Mouse (Mus musculus) heart, adult 11 months (tissue): ENCODE data around the gene Slc25a18.
"Not testable (repeated sequence)": the region's sequence is repeated elsewhere in the genome, so short reads cannot be mapped to it uniquely, and the experiment has no call there.

ENCODE experiments used
- DNase-seq: peaks from one replicate; pipeline ENCODE4 v3.0.0; 2022

Slc25a18 gene

DNA sequence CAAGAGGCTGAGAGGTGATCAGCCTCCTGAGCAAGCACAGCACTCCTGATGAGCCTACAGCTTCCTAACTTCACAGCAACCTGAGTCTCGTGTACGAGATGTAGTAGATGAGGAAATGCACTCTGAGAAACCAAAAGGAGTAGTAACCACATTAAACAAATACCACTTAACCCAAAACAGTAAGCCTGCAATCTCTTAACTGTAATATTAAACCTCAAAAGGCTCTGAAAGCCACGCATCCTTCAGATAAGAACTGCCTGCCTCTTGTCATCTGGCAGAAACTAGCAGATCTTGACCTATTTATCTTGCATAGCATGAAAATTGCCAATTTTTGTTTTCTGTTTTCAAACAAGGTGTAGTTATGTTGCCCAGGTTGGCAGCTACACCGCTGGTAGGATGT lies 25.5 kb downstream of the Slc25a18 start:
- no peak for DNase-seq

DNA sequence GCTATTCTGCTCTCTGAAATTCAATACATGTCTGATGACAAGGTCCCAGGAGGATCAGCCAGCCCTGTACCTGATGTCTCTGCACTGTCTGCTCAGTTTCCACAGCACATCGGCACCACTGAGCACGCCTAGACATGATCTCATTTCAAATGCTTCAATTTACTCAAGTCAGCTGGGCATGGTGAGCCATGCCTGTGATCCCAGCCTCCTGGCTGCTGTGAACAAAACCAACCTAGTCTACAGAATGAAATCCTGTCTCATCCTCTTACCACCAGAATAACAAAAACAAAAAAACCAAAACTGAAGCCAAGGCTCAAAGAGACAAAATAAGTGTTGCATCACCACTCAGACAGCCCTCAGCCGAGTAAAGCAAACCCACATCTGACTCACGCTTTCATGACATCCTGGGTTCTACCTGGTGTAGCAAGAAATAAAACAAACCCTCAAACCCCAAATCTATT lies 26.2 kb downstream of the Slc25a18 start:
- no peak for DNase-seq

DNA sequence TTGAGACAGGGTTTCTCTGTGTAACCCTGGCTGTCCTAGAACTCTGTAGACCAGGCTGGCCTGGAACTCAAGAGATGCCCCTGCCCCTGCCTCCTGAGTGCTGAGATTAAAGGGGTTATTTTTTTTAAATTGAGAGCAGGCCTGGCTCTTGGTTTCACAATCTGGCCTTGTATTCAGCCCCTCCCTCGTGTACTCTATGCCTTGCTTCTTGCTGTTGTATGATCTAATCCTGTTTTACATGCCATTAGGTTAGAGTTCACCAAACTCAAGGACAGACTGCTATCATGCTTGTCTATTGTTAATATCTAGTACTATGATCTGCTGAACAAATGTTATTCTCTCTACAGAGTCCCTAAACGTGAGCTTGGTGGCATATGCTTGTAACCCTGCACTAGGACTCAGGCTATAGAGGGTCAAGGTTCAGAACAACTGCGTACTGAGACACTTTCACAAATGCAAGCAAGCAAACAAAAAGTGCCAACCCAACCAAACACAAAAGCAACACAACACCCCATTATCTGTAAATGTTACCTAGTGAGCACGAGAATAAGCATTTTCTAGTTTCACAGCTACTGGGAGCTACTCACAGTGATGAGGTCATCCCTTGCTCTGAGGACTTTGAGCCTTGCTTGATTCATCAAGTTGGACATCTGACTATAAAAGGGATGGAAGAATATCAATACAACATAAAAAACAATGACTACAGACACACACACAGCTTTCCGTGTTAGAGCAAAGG lies 33.8 kb downstream of the Slc25a18 start:
- no peak for DNase-seq

DNA sequence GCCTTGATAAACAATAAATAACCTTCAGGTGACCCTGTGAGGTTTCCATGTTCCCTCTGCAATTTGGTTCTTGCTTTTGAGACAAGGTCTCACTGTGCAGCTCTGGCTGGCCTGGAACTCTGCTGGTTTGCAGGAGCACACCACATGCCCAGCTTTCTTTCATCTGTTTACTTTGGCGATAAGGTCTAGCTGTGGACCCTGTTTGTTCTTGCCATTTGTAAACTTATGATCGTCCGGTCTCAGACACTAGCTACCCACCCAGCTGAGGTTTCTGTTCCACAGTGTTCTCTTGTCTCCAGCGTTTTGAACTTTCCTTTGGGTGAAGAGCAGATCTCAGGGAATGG lies 34.3 kb downstream of the Slc25a18 start:
- DNase-seq: no peak

DNA sequence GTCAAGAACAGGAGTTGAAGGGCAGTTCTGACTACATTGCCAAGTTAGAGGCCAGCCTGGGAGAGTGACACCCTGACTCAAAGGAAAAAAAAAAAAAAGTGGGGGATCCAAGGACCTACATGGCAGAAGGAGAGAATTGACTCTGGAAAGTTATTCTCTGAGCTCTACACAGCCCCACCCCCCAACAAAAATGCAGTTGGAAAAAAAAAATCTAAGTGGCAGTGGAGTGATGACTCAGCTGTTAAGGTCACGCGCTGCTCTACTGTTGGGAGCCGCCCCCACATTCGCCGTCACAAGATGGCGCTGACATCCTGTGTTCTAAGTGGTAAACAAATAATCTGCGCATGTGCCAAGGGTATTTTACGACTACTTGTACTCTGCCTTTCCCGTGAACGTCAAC lies 38.6 kb downstream of the Slc25a18 start:
- DNase-seq: not testable (repeated sequence)

DNA sequence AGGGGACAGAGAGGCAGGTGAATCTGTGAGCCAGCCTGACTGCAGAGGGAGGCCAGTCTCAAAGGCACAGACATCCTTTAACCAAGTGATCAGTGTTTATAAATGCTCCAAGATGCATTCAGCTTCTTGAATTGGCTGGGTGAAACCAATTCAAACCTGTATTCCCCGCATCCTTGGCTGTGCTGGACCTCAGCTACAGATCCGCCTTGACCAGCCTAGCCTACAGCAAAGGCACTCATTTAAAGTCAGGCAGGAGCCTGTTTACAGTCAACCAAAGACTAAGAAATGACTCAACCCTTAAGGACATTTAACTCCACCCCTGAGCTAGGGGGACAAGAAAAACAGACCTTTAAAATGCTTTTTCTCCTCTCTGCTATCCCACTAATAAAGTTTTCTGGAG lies 45.9 kb downstream of the Slc25a18 start:
- DNase-seq: no peak

DNA sequence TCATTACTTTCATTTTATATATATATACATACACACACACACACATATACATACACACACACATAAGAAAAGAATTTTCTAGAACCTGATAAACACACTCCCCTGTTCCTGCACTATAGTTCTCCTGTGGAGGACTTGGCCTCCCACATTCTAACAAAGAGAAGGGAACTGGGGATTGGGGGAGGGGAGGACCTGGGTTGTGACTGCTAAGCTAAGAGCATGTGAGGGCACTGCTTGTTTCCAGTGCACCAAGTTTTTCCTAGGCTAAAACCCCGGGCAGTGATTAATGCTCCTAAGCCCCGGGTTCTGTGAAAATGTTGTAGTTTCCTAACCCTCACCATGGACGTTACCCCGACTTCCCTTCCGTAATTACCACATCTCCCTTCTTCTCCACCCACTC lies 46.8 kb downstream of the Slc25a18 start:
- DNase-seq: no peak

DNA sequence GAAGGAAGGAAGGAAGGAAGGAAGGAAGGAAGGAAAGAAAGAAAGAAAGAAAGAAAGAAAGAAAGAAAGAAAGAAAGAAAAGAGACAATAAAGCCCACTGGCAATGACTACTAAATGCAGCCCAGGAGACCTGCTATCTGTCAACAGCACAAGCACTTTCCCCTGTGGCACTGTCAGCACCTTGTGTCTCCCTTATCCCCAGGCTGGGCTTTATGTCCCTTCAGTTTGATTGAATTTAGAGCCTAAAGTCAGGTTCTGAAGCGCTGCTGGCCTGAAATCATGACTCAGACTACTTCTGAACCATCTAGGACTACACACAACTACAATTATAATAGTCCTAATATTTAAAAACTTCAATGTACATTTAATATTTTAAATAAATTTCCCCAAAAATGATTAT lies 47.6 kb downstream of the Slc25a18 start:
- DNase-seq: no peak

DNA sequence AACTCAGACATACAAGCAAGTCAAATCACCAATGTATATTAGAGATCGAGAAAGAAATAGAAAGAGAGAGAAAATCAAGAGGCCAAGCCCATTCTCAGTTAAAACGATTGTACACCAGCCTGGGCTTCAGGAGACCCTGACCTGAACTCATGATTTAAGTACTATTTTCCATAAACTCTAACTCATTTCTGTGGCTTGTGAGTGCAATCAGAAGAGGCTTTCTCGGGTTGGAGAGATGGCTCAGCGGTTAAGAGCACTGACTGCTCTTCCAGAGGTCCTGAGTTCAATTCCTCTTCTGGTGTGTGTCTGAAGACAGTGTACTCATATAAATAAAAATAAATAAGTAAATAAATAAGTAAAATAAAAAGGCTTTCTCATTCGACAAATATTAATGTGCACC lies 48.3 kb downstream of the Slc25a18 start:
- no peak for DNase-seq

DNA sequence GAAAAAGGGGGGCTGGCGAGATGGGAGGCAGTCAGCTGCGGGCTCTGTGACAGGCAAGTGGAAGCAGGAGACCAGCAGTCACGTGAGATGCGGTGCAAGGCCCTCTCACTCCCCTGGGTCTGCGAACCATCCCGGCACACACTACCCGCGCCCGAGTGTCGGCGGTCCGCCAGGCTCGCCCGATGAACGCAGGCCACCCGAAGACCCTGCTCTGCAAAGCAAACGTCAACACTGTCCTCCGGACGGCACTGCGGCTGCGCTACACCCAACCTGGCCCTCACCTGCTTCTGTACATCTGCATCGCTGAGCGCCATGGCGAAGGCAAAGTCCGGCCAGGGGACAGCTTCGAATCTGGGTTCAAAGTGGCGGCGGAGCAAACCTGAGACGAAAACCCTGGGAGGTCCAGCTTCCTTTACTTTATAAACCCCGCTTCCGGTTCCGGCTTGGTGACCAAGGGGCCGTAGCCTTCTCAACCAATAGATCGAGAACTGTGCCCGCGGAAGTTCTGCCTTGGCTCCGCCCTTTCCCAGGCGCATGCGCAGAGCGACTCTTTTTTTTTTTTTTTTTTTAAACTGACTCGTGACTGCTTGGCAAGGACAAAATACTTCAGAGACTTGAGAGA lies 49.0 kb downstream of the Slc25a18 start, which contains the start of gene Atp6v1e1:
Atp6v1e1 (minus strand) TSS at position 487 of the 622 bp plus-strand sequence.
- peak; percentile 99 for DNase-seq

DNA sequence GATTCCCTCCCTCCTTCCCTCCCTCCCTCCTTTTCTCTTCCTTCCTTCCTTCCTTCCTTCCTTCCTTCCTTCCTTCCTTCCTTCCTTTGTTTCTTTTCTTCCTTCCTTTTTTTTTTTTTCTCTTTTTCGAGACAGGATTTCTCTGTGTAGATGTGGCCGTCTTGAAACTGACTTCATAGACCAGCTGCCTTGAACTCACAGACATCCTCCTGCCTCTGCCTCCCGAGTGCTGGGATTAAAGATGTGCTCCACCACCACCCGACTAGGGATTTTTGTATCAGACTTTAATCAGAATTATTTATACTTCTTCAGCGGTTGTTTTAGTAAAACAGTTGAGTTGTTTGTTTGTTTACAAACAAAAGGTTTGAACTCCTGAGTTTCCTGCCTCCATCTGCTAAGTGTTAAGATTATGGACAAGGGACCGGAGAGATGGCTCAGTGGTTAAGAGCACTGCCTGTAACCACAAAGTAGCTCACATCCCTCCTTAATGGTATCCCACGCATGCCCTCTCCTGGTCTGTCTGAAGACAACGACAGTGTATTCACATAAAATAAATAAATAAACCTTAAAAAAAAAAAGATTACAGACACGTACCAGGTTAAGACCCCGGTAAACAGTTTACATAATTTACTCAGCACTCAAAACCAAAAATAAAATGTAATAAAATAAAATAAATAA lies 49.7 kb downstream of the Slc25a18 start:
- no peak for DNase-seq

DNA sequence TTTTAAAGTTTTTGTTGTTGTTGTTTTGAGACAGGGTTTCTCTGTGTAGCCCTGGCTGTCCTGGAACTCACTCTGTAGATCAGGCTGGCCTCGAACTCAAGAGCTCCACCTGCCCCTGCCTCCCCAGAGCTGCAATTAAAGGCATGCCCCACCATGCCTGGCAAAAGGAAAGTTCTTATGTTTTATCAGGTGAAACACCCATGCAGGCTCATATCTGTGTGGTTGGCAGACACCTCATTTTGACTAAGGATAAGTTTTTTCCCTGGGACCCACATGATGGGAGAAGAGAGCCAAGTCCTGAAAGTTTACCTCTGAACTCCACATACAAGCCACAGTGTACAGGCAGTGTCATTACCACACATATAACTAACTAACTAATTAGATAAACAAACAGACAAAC lies 56.7 kb downstream of the Slc25a18 start:
- no peak for DNase-seq

DNA sequence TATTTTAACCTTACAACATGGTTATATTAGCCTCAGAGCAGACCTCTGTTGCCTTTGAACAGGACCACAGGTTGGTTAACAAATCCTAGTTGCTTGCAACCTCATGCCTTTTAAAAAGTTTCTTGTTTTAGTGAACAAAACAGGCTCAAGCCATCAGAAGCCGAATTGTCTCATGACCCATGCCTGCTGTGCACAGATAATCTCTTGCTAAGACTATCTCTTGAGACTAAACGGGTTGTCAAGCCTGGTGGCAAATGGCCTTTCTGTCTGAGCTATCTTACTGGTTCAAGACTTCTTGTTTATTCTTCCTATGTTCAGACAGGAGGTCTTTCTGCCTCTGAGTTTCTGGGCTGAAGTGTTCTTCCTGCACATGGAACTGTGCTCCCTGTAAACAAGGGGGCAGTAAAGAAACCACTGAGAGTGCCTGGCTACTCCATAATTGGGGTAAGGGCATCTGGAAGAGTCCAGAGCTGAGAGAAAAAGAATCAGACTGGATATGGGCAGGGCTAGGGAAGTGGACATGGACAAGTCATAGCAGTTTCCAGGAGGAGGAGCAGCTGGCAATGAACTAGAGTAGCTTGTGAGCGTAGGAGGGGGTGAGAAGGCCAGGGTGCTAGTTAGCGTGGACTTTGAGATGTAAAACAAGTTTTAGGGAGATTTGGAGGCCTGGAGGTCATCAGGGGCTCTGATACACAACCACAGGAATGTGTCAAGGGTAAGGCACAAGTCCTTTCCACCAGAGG lies 57.7 kb downstream of the Slc25a18 start:
- DNase-seq: no peak

DNA sequence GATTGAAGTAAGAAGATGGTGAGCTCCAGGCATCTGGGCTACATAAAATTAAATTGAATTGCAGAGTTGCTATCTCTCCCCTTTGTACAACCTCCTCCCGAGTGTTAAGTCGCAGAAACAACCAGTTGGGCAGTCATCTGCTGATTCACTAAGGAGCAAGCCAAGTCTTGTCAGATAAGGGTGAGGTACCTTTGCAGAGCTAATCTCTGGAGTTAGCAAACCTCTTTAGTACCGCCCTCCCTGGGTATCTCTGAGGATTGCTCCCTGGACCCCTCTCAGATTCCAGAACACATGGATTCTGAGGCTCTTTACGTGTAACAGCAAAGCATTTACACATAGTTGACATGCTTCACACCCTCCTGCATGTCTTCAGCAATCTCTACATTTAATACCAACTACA lies 58.7 kb downstream of the Slc25a18 start:
- DNase-seq: no peak

DNA sequence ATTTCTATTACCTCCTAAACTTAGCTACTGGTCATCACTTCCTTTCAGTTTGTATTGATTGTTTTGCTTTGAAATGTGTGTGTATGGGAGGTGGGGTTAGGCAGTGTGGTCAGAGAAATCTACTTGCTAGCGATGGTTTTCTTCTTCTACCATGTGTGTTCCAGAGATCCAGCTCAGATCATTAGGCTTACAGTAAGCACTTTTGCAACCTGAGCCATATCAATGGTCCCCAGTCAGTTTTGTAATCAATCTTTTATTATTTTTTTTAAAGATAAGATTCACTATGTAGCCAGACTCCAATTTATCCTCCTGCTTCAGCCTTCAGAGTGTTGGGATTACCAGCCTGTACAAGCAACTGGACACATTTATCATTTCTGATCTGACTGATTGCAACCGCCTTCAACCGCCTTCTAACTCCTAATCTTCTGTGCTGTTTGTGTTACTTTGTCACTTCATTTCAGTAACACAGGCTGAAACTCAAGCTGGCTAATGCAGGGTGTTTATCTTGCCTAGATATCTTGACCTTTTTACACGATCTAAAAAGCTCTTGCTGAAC lies 61.5 kb downstream of the Slc25a18 start:
- no peak for DNase-seq

DNA sequence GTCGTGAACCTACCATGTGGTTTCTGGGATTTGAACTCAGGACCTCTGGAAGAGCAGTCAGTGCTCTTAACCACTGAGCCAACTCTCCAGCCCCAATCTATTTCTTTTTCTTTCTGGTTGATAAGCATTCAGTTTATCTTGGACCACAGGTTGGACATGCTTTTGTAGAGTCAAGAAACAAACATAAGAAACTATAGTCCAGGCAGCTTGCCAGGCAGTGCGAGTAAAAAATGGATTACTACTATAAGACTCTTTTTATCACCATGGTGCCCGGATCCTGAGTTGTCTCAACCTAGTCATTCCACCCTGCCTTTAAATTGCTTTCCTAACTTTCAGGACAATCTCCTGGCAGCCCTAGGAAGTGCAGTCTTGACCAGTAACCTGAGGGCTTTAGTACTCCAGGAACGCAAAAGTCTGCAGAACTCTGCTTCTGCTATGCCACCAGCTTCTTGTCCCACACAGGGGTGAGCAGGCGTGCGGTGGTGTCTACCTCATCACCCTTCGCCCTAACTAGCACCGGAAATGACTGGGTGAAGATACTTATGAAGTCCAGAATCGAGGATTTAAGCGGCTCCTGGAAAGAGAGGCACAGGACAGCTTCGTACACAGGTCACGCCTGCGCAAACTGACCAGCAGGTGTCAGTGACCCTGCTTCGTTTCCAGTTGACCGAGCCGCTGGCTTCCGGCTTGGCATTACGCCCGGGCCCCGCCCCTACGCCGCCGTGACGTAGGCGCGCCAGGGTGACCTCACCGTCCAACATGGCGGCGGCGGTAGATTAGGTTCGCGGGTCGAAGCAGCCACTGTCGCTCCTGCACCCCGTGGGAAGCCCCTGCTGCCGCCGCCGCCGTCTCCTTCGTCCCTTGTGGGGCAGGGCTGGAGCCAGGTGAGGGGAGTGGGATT lies 62.3 kb downstream of the Slc25a18 start, which contains the start of gene Bcl2l13:
Bcl2l13 (plus strand) TSS at position 739 of the 901 bp plus-strand sequence.
- peak; percentile 99 for DNase-seq

DNA sequence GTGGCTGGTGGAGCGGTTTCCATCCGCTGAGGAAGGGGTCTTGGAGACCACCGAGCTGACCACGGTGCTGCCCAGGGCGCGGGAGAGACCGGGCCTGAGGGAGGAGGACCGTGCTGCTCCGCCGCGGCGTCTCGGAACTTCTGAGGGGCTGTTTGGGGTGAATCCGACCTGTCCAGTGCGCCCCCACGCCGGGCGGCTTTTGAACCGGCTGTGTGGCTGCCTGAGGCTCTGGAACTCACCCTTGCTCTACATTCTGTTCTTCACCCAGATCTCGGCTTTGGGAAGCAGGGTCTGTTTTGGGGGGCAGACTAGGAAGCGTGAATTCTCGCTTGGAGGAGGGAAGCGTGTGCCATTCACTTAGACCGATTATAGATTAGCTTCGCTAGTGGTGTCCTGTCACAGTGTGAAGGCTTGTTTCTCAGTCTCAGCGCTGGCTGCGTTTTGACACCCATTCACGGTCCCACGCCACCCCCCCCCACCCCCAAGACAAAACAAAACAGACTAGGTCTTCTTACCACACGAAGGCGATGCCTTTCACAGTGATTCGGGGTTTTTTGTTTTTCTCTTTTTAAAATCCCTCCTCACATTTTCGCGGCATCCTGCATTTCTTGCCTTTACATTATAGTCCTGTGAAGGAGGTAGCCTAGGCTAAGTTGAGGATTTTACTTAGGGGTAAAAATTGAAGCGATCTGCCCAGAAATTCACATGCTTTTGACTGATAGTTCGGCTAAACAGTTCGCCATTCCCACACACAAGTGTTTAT lies 63.2 kb downstream of the Slc25a18 start:
- no peak for DNase-seq

DNA sequence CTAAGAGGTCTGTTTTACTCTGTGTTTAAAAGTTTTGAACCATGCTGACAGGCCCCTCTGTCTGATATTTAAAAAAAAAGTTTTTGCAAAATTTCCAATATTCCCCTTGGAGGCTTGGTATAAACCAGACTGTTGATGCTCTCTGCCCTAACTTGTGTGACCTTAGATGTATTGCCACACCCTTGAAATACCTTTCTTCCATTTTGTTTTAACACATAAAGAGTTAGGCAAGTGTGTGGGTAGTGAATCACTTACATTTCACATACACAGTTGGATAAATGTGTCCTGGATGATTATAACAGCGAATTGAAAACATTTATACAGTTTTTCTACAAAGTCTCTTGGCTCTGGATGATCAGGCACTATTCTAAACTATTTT lies 63.8 kb downstream of the Slc25a18 start:
- DNase-seq: no peak

DNA sequence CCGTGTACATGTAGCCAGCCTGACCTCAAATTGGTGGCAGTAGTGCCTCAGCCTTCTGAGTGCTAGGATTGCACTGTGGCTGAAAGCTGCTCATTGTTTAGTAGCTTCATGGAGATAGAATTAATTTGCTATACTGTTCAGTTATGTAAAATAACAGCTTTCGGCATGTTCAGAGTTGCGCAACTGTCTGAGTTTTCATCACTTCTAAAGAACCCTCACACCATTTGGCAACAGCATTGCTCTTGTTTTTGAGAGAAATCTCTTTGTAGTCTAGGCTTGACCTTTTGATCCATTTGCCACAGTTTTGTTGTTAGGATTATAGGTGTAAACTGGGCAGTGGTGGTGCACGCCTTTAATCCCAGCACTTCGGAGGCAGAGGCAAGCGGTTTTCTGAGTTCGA lies 66.9 kb downstream of the Slc25a18 start:
- peak; percentile 77 for DNase-seq

DNA sequence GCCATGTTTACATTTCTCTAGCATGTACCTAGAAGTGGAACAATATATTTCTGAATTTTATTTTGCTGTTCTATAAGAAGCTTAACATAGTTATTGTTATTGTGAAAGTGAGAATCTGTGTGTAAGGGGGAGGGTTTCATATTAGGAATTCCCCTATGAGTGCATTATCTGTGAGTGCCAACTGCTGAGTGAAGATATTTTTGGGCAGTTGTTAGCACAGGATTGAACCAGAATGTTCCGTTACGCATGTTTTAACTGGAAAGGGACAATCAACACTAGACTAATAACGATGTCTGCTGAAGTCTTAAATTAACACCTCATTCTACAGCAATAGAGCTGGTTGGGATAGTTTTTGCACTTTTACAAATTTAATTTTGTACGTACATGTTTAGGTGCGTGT lies 68.4 kb downstream of the Slc25a18 start:
- no peak for DNase-seq
